Mouse (Mus musculus) adipocyte (in vitro differentiated cells): ENCODE measurements at regions not wholly inside any gene's neighbourhood (a gene's known extent, or its start where the extent isn't known, plus 50 kb on each side); places are given as distances from the start of the nearest gene placed in this dataset.
A peak's percentile ranks its signal among the peaks of the same experiment; 100 is the strongest.

ENCODE experiments used
- DNase-seq: peaks from one replicate; pipeline ENCODE4 v3.0.0-alpha.2; 2016; ENCODE audit warnings: low spot score

DNA sequence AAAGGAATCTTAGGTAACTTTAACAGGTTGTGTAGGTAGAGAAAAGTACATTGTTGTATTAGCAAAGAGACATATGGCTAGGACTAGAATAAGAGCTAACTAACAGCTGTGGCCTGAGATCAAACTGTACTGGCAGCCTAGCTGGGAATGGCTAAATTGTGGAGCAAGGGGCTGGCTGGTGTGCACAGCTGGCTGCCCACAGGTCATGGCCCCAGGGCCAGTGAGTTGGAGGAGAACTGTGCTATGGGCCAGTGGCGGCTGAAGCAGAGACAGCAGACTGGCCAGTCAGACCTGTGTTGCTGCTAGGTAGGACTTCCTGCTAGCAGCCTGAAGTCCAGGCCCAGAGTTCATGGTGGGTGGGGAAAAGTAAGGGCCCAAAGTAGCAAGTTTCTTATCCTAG is 394.6 kb downstream of the Hace1 start:
- peak; percentile 56 for DNase-seq

- no peak for DNase-seq
Measured at GRCm38 (mm10) chr10:45982731-45983274, 405.2 kb downstream of the Hace1 start.

DNA sequence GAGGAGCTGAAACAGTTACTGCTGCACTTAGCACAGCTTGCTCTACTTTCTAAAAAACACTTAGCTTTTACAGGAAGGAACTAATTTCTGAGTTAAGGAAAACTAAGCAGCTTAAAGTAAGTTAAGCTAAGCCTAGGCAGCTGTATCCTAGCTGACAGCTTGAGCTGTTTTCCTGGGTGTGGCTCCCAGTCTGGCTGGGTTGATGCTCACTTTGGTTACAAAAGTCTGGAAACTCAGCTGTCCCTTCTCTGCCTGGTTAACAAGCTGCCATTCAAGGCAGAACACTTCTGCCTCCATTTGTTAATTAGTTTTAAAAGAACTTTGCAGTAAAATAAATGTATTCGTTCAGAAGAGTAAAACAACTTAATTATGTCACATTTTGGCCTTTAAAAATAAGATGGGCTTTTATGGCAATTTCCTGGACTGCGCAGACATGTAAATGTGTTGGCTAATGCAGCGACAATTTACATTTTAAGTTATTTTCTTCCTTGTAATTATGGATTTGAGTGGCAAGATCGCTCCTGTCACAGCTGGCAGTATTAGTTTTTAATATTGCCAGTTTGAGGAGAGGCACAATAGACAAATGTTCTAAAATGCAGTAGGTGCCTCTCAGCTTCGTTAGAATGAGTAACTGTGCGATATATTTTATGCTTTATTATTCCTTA is 406.2 kb downstream of the Hace1 start:
- no peak for DNase-seq

- peak; percentile 15 for DNase-seq
Measured at GRCm38 (mm10) chr10:45986341-45986740, 408.7 kb downstream of the Hace1 start.

GRCm38 (mm10) chr10:46006319-46006718 is 428.7 kb downstream of the Hace1 start:
- no peak for DNase-seq

DNA sequence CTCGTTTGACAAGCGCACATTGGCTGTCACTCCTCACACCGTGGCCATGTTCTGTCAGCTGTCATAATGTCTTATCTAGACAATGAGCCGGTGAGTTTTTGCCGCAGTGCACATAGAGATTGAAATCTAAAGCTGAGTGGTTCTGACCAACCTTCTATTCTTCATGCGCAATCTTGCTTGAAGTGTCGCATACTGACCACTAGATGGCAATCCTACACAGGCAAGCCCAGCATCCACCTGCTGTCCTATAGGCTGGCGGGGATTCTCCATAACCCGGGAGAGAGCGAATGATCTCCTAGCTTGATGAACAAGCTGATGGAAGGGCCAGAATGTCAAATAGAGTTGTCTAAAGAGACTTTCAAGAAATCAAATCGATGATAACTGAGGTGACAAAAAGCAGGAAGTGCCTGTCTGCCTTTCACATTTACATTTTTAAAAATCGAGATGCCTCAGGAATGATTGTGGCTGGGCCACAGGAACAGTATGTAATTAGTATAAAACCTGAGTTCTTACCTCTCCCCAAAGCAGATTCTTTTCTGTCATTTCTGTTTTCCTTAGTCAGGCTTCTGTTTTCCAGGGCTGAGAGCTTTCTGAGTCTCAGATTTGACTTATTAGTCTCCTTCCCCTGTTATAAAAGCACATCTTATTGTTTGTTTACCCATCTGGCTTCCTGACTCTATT is 434.4 kb downstream of the Hace1 start:
- DNase-seq = peak; percentile 52

DNA sequence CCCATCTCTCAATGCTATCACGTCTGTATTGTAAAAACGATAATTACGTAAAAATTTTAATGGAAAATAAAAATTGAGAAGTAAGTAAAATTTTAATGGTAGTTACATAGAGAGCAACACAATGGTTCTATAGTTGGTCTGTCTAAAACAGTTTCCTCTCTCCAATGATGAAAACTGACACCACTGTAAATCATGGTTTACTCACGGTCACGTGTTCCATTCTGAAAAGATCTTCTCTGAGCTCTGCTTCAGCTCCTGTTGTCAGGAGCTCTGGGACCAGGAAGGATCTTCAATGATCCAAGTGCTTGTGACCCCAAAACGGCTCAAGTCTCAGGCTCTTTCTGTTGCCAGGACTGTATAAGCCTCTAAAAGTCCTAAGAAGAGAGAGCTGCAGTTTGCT is 435.0 kb downstream of the Hace1 start:
- no peak for DNase-seq

- DNase-seq = peak; percentile 57
Measured at GRCm38 (mm10) chr10:46016295-46016694, 438.7 kb downstream of the Hace1 start.

GRCm38 (mm10) chr10:46045474-46046093 is 468.0 kb downstream of the Hace1 start:
- no peak for DNase-seq

DNA sequence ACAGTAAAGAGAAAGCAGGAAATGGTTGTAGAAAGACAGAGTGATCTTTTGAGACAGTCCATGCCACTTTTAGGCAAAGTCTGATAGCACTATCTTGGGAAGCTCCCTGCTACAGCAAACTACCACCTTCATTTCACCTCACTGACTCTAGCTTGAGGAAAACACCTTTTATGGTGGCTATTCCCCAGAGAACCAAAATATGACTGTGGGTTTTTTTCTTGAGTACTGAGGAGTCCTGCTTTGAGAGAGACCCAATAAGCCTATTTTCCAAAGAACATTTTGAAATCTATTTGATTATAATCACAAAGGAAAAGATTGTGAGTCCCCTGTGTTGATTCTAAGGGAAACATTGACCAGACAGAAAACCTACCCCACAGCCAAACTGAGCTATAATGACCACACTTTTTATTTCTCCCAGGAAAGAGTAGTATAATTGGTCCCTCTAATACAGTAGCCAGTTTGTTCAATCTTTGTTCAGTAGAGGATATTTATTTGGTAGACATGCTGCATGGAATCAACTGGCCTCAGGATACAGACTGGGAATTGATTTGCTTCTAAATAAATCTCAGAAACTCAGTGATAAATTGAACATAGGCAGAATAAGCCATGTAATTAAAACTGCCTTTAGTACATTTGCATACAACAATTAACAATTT is 468.6 kb downstream of the Hace1 start:
- DNase-seq = no peak

- no peak for DNase-seq
Measured at GRCm38 (mm10) chr10:46046890-46047414, 469.3 kb downstream of the Hace1 start.

DNA sequence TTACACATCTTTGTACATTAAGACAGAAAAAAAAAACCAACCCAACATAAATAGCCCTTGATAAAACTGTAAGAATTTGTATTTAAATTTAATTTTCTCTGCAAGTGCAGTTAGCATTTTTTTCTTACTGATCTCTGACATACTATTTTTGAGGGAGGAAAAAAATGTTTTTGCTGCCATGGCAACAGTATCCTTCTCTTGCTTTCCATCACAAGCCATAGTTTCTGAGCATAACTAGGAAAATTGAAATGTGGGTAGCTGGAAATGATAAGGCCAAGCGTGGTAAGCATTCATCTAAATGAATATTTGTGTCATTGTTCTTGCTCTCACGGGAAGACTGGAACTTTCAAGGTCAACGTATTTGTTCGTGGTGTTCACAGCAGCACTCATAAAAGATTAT is 470.0 kb downstream of the Hace1 start:
- no peak for DNase-seq

DNA sequence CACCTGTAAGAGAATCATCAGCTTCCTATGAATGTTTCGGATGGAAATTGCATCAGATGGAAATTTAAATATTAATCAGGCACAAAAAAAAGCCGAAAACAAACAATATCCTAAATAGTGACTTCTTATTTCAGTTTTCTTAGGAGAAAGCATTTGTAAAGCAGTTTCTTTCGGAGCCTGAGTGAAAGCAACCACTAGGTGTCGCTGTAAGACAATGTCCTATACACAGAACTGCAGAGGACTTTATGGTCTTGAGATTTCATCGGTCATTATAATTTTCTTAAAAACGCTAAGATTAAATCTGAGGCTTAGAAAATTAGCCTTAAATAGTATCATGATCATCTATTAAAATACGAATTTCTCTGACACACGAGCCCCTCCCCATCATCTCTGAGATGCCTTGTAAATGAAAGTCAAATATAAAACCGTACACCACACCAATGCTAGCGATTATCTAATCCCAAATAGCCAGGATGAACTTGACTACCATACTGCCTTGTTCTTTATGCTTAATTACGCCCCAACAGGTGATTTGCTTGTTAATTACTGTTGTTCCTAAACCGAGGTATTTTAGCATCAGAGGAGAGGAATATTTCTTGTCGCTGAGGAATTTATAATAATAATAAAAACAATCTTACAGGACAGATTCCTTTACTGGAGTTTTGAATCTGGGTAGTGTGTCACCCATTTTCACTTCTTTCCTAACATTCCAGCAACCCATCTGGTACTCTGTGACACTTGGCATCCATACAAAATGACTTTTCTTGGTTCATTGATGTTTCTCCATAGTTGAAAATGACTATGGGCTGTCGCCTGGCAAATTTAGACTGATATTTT is 480.0 kb downstream of the Hace1 start:
- peak; percentile 76 for DNase-seq

GRCm38 (mm10) chr10:46058199-46058472 is 480.5 kb downstream of the Hace1 start:
- no peak for DNase-seq

- DNase-seq = no peak
Measured at GRCm38 (mm10) chr10:46059285-46059684, 481.7 kb downstream of the Hace1 start.

- DNase-seq = no peak
Measured at GRCm38 (mm10) chr10:46063831-46064230, 486.2 kb downstream of the Hace1 start.

GRCm38 (mm10) chr10:46070766-46071165 is 493.1 kb downstream of the Hace1 start:
- DNase-seq = no peak

DNA sequence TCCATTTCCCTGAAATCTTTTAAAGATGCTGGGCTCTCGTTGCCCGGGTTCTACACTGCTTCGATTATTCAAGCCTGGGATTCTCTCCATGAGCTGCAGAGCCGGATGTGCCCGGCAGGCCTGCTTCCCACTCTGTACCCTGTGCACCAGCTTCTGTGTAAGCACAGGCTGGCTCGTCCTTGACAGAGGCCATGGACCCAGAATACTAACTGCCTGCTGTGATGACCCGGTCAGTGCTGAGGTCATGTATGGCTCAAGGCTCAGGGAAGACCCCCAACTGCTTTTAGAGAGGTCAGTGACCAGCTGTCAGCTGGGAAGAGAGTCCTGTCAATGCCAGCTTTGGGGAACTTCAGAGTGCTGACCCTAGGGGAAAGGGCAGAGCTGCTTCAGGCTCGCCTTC is 493.6 kb downstream of the Hace1 start:
- no peak for DNase-seq

- DNase-seq = no peak
Measured at GRCm38 (mm10) chr10:46071810-46072549, 494.4 kb downstream of the Hace1 start.

- DNase-seq = no peak
Measured at GRCm38 (mm10) chr10:46072550-46073470, 495.2 kb downstream of the Hace1 start.
